Mouse (Mus musculus): Measurements from ENCODE around the gene Arl4c.
A peak's percentile ranks its signal among the peaks of the same experiment; 100 is the strongest.

Gene Arl4c

GRCm38 (mm10) chr1:88701870-88702661 lies at the start of gene Arl4c:
Arl4c (minus strand) TSS chr1:88702221.
- DNase-seq (ENCODE audit: low read depth): peak; percentile 65

- DNase-seq (ENCODE audit: low read depth): no peak
Measured at GRCm38 (mm10) chr1:88751332-88751731, 49.3 kb upstream of the Arl4c start.

- no peak for DNase-seq (ENCODE audit: low read depth)
Measured at GRCm38 (mm10) chr1:88750576-88750975, 48.6 kb upstream of the Arl4c start.

- DNase-seq (ENCODE audit: low read depth): no peak
Measured at GRCm38 (mm10) chr1:88750126-88750525, 48.1 kb upstream of the Arl4c start.

GRCm38 (mm10) chr1:88749106-88749505 lies 47.1 kb upstream of the Arl4c start:
- no peak for DNase-seq (ENCODE audit: low read depth)

- peak; percentile 71 for DNase-seq (ENCODE audit: low read depth)
Measured at GRCm38 (mm10) chr1:88745256-88745655, 43.2 kb upstream of the Arl4c start.

GRCm38 (mm10) chr1:88744261-88744660 lies 42.2 kb upstream of the Arl4c start:
- no peak for DNase-seq (ENCODE audit: low read depth)

- no peak for DNase-seq (ENCODE audit: low read depth)
Measured at GRCm38 (mm10) chr1:88742372-88742771, 40.4 kb upstream of the Arl4c start.

GRCm38 (mm10) chr1:88739546-88739945 lies 37.5 kb upstream of the Arl4c start:
- no peak for DNase-seq (ENCODE audit: low read depth)

- no peak for DNase-seq (ENCODE audit: low read depth)
Measured at GRCm38 (mm10) chr1:88738931-88739330, 36.9 kb upstream of the Arl4c start.

- no peak for DNase-seq (ENCODE audit: low read depth)
Measured at GRCm38 (mm10) chr1:88729496-88729895, 27.5 kb upstream of the Arl4c start.

- DNase-seq (ENCODE audit: low read depth): no peak
Measured at GRCm38 (mm10) chr1:88727369-88727768, 25.3 kb upstream of the Arl4c start.

- DNase-seq (ENCODE audit: low read depth): no peak
Measured at GRCm38 (mm10) chr1:88725716-88726115, 23.7 kb upstream of the Arl4c start.

GRCm38 (mm10) chr1:88720626-88721229 lies 18.7 kb upstream of the Arl4c start:
- DNase-seq (ENCODE audit: low read depth): no peak

GRCm38 (mm10) chr1:88718563-88718962 lies 16.5 kb upstream of the Arl4c start:
- no peak for DNase-seq (ENCODE audit: low read depth)

- no peak for DNase-seq (ENCODE audit: low read depth)
Measured at GRCm38 (mm10) chr1:88717736-88718135, 15.7 kb upstream of the Arl4c start.

- DNase-seq (ENCODE audit: low read depth): no peak
Measured at GRCm38 (mm10) chr1:88712011-88712410, 10.0 kb upstream of the Arl4c start.

GRCm38 (mm10) chr1:88708646-88709305 lies 6.8 kb upstream of the Arl4c start:
- no peak for DNase-seq (ENCODE audit: low read depth)

- no peak for DNase-seq (ENCODE audit: low read depth)
Measured at GRCm38 (mm10) chr1:88708191-88708590, 6.2 kb upstream of the Arl4c start.

- no peak for DNase-seq (ENCODE audit: low read depth)
Measured at GRCm38 (mm10) chr1:88707536-88707935, 5.5 kb upstream of the Arl4c start.

GRCm38 (mm10) chr1:88705799-88706198 lies 3.8 kb upstream of the Arl4c start:
- peak; percentile 90 for DNase-seq (ENCODE audit: low read depth)

GRCm38 (mm10) chr1:88705050-88705449 lies 3.0 kb upstream of the Arl4c start:
- no peak for DNase-seq (ENCODE audit: low read depth)
